Mouse (Mus musculus) cortical plate, adult 2 months (tissue): ENCODE measurements around the gene Rreb1. TPM values are rescaled to one million over a fixed set of nuclear protein-coding genes. Genes with fewer than 3 reads are reported as not detected.

Experiments
- H3K27ac ChIP-seq: fragments of 200-500 bp; 2 replicates; pipeline ENCODE4 v1.5.1; 2012; ENCODE audit warnings: low read length, control low read depth, inconsistent platforms; ENCODE audit not compliant: insufficient read depth
- H3K4me1 ChIP-seq: fragments of 200-500 bp; 2 replicates; pipeline ENCODE4 v1.6.1; 2011; ENCODE audit warnings: low read length; ENCODE audit not compliant: control insufficient read depth, insufficient read depth
- H3K4me3 ChIP-seq: fragments of 200-500 bp; 2 replicates; pipeline ENCODE4 v1.5.1; 2011; ENCODE audit warnings: mild to moderate bottlenecking, low read length, control low read depth; ENCODE audit not compliant: insufficient read depth
- CTCF ChIP-seq: fragments of 200-500 bp; IDR thresholded peaks from 2 replicates; pipeline ENCODE4 v1.5.1; 2011; ENCODE audit warnings: mild to moderate bottlenecking, control low read depth, low read length; ENCODE audit not compliant: insufficient read depth; ENCODE audit errors: extremely low read depth
- POLR2A ChIP-seq: fragments of 200-500 bp; IDR thresholded peaks from 2 replicates; pipeline ENCODE4 v1.6.1; 2011; ENCODE audit warnings: mild to moderate bottlenecking, low read length, control low read depth; ENCODE audit not compliant: insufficient read depth; ENCODE audit errors: extremely low read depth
- polyA plus RNA-seq: library from polyadenylated mRNA; depleted of rRNA; stranded (reverse); fragments of >200 nt; gene quantifications from 2 replicates; pipeline ENCODE4 v1.2.3, GENCODE M21; 2012

The Rreb1 gene
- polyA plus RNA-seq, 1 experiment: 32.0 TPM

- no peak overlapping the region for H3K27ac ChIP-seq
- no peak overlapping the region for H3K4me3 ChIP-seq
- H3K4me1 ChIP-seq: no peaks in the 10 kb centered on the region
- TF ChIP-seq POLR2A (no peak), CTCF (peak; percentile 43; the same call in 1 of the 2 replicates)
Observed at GRCm38 (mm10) chr13:37944306-37944705, 166.1 kb downstream of the Rreb1 start.

DNA sequence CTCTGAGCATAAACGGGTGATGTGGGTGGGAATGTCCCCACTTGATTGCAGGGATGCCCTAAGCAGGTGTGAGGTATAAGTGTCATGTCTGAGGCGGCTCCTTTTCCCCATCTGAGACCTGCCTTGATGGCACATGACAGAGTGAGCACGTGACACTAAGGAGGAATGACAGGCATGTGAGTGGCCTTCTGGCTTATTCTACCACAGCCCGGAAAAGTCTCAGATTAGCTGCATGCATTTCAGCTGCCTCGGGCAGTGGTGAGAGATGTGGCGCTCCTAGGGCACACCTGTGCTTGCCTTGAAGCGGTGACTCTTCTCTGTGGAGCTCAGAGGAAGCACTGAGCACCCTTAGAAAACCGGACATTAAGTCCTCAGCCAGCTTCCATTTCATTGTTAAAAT, 167.2 kb downstream of the Rreb1 start:
- no peaks in the 10 kb centered on the region for H3K4me1 ChIP-seq
- no peak overlapping the region for H3K4me3 ChIP-seq
- TF ChIP-seq POLR2A: no peak
- no peak for TF ChIP-seq CTCF
- no peak overlapping the region for H3K27ac ChIP-seq

DNA sequence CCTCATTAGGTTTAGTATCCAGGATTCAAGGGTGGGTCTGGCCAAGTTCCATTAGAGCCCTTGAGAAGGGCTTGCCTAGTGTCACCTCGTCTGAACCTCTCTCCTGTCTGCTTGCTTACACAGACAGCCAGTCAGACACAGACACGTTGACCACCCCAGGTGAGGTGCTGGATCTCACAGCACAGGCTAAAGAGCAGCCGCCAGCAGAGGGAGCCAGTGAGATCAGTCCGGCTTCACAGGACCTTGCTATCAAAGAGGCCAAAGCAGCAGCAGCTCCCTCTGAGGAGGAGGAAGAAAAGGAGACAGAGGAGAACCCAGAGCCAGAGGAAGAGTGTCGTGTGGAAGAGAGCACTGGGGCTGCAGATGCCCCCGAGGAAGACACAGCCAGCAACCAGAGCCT, 168.5 kb downstream of the Rreb1 start:
- no peak overlapping the region for H3K27ac ChIP-seq
- H3K4me3 ChIP-seq: no peak overlapping the region
- TF ChIP-seq CTCF (peak; percentile 77), POLR2A (no peak)
- H3K4me1 ChIP-seq: no peaks in the 10 kb centered on the region

DNA sequence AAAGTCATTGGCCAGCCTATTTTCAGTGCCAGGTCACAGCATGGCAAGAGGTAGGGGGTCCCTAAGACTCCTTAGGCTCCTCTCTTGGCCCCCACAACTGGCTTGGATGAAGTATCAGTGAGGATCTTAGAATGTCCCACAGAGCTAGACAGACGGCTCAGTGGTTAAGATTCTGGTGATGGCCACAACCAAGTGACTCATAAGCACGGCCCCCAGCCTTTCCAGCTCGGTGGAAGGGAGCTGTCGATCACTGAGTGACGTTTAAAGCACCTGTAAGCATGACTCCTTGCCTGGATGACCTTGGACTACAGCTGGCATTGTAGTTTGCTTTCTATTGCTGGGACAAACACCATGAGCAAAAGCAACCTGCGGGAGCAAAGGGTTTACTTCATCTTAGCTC, 174.8 kb downstream of the Rreb1 start:
- Histone ChIP-seq H3K4me1 (no peaks in the 10 kb centered on the region), H3K4me3 (no peak overlapping the region), H3K27ac (no peak overlapping the region)
- no peak for TF ChIP-seq POLR2A

- H3K27ac ChIP-seq: no peak overlapping the region
- H3K4me3 ChIP-seq: no peak overlapping the region
- TF ChIP-seq POLR2A (no peak), CTCF (no peak)
- no peaks in the 10 kb centered on the region for H3K4me1 ChIP-seq
Observed at GRCm38 (mm10) chr13:37954318-37954717, 176.1 kb downstream of the Rreb1 start.

GRCm38 (mm10) chr13:37958498-37959238, 180.5 kb downstream of the Rreb1 start:
- Histone ChIP-seq H3K4me3 (no peak overlapping the region), H3K4me1 (no peaks in the 10 kb centered on the region), H3K27ac (no peak overlapping the region)
- no peak for TF ChIP-seq CTCF
- no peak for TF ChIP-seq POLR2A

- H3K4me3 ChIP-seq: no peak overlapping the region
- H3K4me1 ChIP-seq: peaks cover 2% of the 10 kb centered on the region; the same call in 1 of the 2 replicates
- no peak for TF ChIP-seq CTCF
- no peak for TF ChIP-seq POLR2A
- no peak overlapping the region for H3K27ac ChIP-seq
Observed at GRCm38 (mm10) chr13:37959239-37959907, 181.2 kb downstream of the Rreb1 start.

- TF ChIP-seq CTCF: no peak
- no peak for TF ChIP-seq POLR2A
- no peak overlapping the region for H3K27ac ChIP-seq
- H3K4me3 ChIP-seq: no peak overlapping the region
- peaks cover 2% of the 10 kb centered on the region; the same call in 1 of the 2 replicates for H3K4me1 ChIP-seq
Observed at GRCm38 (mm10) chr13:37959936-37960335, 181.7 kb downstream of the Rreb1 start.

DNA sequence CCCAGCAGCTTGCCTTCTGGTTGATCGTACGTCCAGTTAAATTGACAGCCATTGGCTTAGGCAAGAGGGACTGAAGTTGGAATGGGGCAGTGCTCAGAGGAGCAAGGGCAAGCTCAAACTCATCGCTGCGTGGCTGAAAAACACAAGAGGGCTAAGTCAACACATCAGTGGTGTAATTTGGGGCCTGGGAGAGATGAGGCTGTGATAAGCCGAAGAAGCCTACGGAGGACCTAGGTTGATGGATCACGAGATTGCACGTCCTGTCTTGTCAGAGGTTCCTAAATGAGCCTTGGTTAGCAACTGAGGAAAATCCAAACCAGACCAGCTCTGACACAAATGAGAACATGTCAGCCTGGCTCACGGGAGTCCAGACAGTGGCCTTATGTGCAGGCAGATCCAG, 184.3 kb downstream of the Rreb1 start:
- Histone ChIP-seq H3K27ac (no peak overlapping the region), H3K4me1 (peaks cover 2% of the 10 kb centered on the region; the same call in 1 of the 2 replicates), H3K4me3 (no peak overlapping the region)
- TF ChIP-seq CTCF: no peak
- TF ChIP-seq POLR2A: no peak
